ENCODE assay signal across 29 mouse cellular contexts in genomic region chr3:67366087-67366892, GRCm38 (mm10). TPM values are rescaled to one million over a fixed set of nuclear protein-coding genes. Genes with fewer than 3 reads are reported as not detected.
DNase-seq lines count a peak whose midpoint lies in the region; ATAC-seq lines count a peak whose summit lies in the region.
"Had no signal": no experiment of that assay in that cellular context is flagged by ENCODE, and none has a peak within 500 bp of the region (broad histone marks: within the 10 kb centered on the region; RNA-seq: fewer than 3 reads in every experiment).

No protein-coding gene starts in this region.

- no peaks in the 10 kb centered on the region for H3K36me3 ChIP-seq in forebrain, embryonic 16.5 days (ENCODE audit: control insufficient read depth, insufficient read depth)
- H3K36me3 ChIP-seq in forebrain, embryonic 14.5 days (ENCODE audit: control insufficient read depth, insufficient read depth, low read length) = no peaks in the 10 kb centered on the region
- no peaks in the 10 kb centered on the region for H3K36me3 ChIP-seq in midbrain, embryonic 15.5 days (replicated peaks)
- H3K36me3 ChIP-seq: limb, embryonic 15.5 days; liver, embryonic 15.5 days; lung, embryonic 15.5 days had no signal

- H3K4me1 ChIP-seq in forebrain, embryonic 16.5 days (replicated peaks; ENCODE audit: control insufficient read depth, insufficient read depth, low read length) = no peaks in the 10 kb centered on the region
- no peaks in the 10 kb centered on the region for H3K4me1 ChIP-seq in forebrain, embryonic 14.5 days (ENCODE audit: control insufficient read depth, insufficient read depth, low read length)
- 0 out of 2 replicates have a peak, but pooled peaks cover 3% of the 10 kb centered on the region for H3K4me1 ChIP-seq in midbrain, embryonic 15.5 days
- H3K4me1 ChIP-seq: limb, embryonic 15.5 days; liver, embryonic 15.5 days; lung, embryonic 15.5 days had no signal

- H3K4me3 ChIP-seq in forebrain, embryonic 16.5 days (replicated peaks; ENCODE audit: low read length) = no peak overlapping the region
- no peak overlapping the region for H3K4me3 ChIP-seq in forebrain, embryonic 14.5 days (ENCODE audit: low read depth, low read length)
- no peak overlapping the region for H3K4me3 ChIP-seq in midbrain, embryonic 15.5 days
- H3K4me3 ChIP-seq: limb, embryonic 15.5 days; liver, embryonic 15.5 days; lung, embryonic 15.5 days had no signal

- no peaks in the 10 kb centered on the region for H3K9me3 ChIP-seq in forebrain, embryonic 16.5 days (ENCODE audit: control insufficient read depth, low read length)
- H3K9me3 ChIP-seq in forebrain, embryonic 14.5 days (replicated peaks; ENCODE audit: control insufficient read depth, low read length) = no peaks in the 10 kb centered on the region
- H3K9me3 ChIP-seq in midbrain, embryonic 15.5 days = no peaks in the 10 kb centered on the region
- H3K9me3 ChIP-seq: limb, embryonic 15.5 days; liver, embryonic 15.5 days; lung, embryonic 15.5 days had no signal

- ATAC-seq in forebrain, embryonic 16.5 days = 0 out of 2 replicates have a peak, but pooled peaks have one; percentile 20
- no peak; the same call in 1 of the 2 replicates for ATAC-seq in forebrain, embryonic 14.5 days
- peak; percentile 93 for ATAC-seq in midbrain, embryonic 15.5 days (replicated peaks)
- ATAC-seq: CD4-positive, CD25-positive, alpha-beta regulatory T cell, adult 4 months; inflammation-experienced regulatory T-cells, adult 6 months; Patski had no signal

- H3K4me2 ChIP-seq in forebrain, embryonic 16.5 days (ENCODE audit: low read length) = no peak overlapping the region
- H3K4me2 ChIP-seq in forebrain, embryonic 14.5 days (ENCODE audit: low read length) = no peak overlapping the region
- H3K4me2 ChIP-seq in midbrain, embryonic 15.5 days = no peak overlapping the region
- H3K4me2 ChIP-seq: limb, embryonic 15.5 days; liver, embryonic 15.5 days; lung, embryonic 15.5 days had no signal

- H3K27ac ChIP-seq in forebrain, embryonic 16.5 days (ENCODE audit: low read length) = no peak overlapping the region
- H3K27ac ChIP-seq in forebrain, embryonic 14.5 days (ENCODE audit: low read depth, low read length) = no peak overlapping the region
- H3K27ac ChIP-seq in midbrain, embryonic 15.5 days = peak overlapping the region; percentile 20; the same call in 1 of the 2 replicates
- H3K27ac ChIP-seq: kidney, postnatal 0 days; limb, embryonic 15.5 days; liver, embryonic 15.5 days; lung, embryonic 15.5 days had no signal

- no peak overlapping the region for H3K9ac ChIP-seq in forebrain, embryonic 16.5 days (replicated peaks; ENCODE audit: low read depth, low read length)
- H3K9ac ChIP-seq in forebrain, embryonic 14.5 days (ENCODE audit: low read length) = no peak overlapping the region
- no peak overlapping the region for H3K9ac ChIP-seq in midbrain, embryonic 15.5 days
- H3K9ac ChIP-seq: limb, embryonic 15.5 days; liver, embryonic 15.5 days; lung, embryonic 15.5 days had no signal

- no peak for DNase-seq in forebrain, embryonic 14.5 days (ENCODE audit: low spot score)
- DNase-seq in retina, postnatal 1 day = peak; percentile 27
- DNase-seq in retina, embryonic 14.5 days (ENCODE audit: low spot score) = no peak
- no peak for DNase-seq in cerebellum, postnatal 36 days
- DNase-seq in thymus, postnatal 14 days = no peak
- no peak for DNase-seq in thymus, postnatal 0 days (ENCODE audit: low spot score)
- DNase-seq: adrenal gland, postnatal 36 days; cerebellum, adult 11-12 months; cerebellum, postnatal 10 days; kidney, adult 2 months; left cerebral cortex, postnatal 4 days; lung, postnatal 4 days; right cerebral cortex, postnatal 25 days; thymus, postnatal 36 days had no signal

- WGBS in forebrain, embryonic 16.5 days = 71% methylated on average over 4 of the region's 4 CpGs
- 74% methylated on average over 4 of the region's 4 CpGs for WGBS in forebrain, embryonic 14.5 days
- WGBS in midbrain, embryonic 15.5 days = 52% methylated on average over 4 of the region's 4 CpGs

- H3K27me3 ChIP-seq in forebrain, embryonic 16.5 days (replicated peaks; ENCODE audit: control insufficient read depth, insufficient read depth, low read length) = no peaks in the 10 kb centered on the region
- H3K27me3 ChIP-seq in forebrain, embryonic 14.5 days (replicated peaks; ENCODE audit: control insufficient read depth, insufficient read depth, low read length) = no peaks in the 10 kb centered on the region
- H3K27me3 ChIP-seq in midbrain, embryonic 15.5 days (replicated peaks) = 0 out of 2 replicates have a peak, but pooled peaks cover 5% of the 10 kb centered on the region
- H3K27me3 ChIP-seq: limb, embryonic 15.5 days; liver, embryonic 15.5 days; lung, embryonic 15.5 days had no signal

RNA-seq across cellular contexts. Expression of gene Mlf1, which starts 7.6 kb away (rescaled TPM):
- polyA plus RNA-seq in forebrain, embryonic 16.5 days (2015; fragmentation: Nextera tagmentation; extraction: Ambion mirVana) = 14.2 and 14.3 TPM in 2 replicates
- 19.8 and 21.9 TPM in 2 replicates for polyA plus RNA-seq in forebrain, embryonic 14.5 days (2014; fragmentation: Nextera tagmentation; extraction: Ambion mirVana)
- polyA plus RNA-seq in midbrain, embryonic 15.5 days (2015; fragmentation: Nextera tagmentation; extraction: Ambion mirVana) = 28.6 and 33.7 TPM in 2 replicates
- polyA plus RNA-seq in thymus, postnatal 0 days (2015; fragmentation: Nextera tagmentation; extraction: Ambion mirVana) = 4.7 and 5.0 TPM in 2 replicates
- polyA plus RNA-seq: spleen, adult 2 months had no signal

RNA-seq across cellular contexts. Expression of gene Gm17402, which starts 8.7 kb away (rescaled TPM):
- polyA plus RNA-seq in forebrain, embryonic 16.5 days (2015; fragmentation: Nextera tagmentation; extraction: Ambion mirVana) = not detected in 2 replicates
- polyA plus RNA-seq in forebrain, embryonic 14.5 days (2014; fragmentation: Nextera tagmentation; extraction: Ambion mirVana) = not detected in 2 replicates
- not detected in 2 replicates for polyA plus RNA-seq in midbrain, embryonic 15.5 days (2015; fragmentation: Nextera tagmentation; extraction: Ambion mirVana)
- polyA plus RNA-seq in thymus, postnatal 0 days (2015; fragmentation: Nextera tagmentation; extraction: Ambion mirVana) = not detected in 2 replicates
- polyA plus RNA-seq: CD4-positive, CD25-positive, alpha-beta regulatory T cell, adult 4 months; embryonic facial prominence, embryonic 11.5 days; forebrain, embryonic 11.5 days; heart, embryonic 14.5 days; inflammation-experienced regulatory T-cells, adult 6 months; kidney, adult 2 months; kidney, postnatal 0 days; large intestine, adult 2 months; limb, embryonic 15.5 days; liver, embryonic 15.5 days; lung, embryonic 15.5 days; Patski; spleen, adult 2 months; stomach, embryonic 14.5 days had no signal
